Mouse (Mus musculus) liver, adult 2 months (tissue): ENCODE data around the gene Abraxas1.

Experiments used
- CTCF ChIP-seq: fragments of 200-500 bp; IDR thresholded peaks from 2 replicates; pipeline ENCODE4 v1.5.1; 2011; ENCODE audit warnings: low read depth, low read length, control low read depth
- POLR2A ChIP-seq: fragments of 200-500 bp; IDR thresholded peaks from 2 replicates; pipeline ENCODE4 v1.6.1; 2011; ENCODE audit warnings: low read length, control low read depth; ENCODE audit not compliant: insufficient read depth; ENCODE audit errors: extremely low read depth

DNA sequence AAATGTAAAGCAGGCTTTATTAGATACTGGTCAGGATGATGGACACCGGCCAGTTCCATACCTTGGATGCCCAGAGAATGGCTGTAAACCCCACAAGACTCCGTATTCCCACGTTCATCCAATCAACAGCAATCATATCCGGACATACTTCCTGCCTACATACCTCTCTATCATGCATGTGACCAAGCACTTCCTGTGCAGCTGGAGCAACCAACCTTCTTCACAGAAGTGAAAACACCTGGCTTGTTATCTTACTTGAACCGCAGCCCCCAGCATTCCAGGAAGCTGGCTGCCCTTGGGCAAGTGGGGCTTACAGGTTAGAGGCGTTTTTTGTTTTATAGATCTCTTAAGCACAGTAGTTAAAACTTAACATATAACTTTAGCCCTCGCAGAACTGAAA, 2.1 kb upstream of the Abraxas1 start:
- no peak for TF ChIP-seq CTCF
- no peak for TF ChIP-seq POLR2A
